Mouse (Mus musculus) embryonic facial prominence, embryonic 11.5 days (tissue): ENCODE measurements around the gene Zfp820. TPM values are rescaled to one million over a fixed set of nuclear protein-coding genes. Genes with fewer than 3 reads are reported as not detected.
A peak's percentile ranks its signal among the peaks of the same experiment; 100 is the strongest.
"Not testable (repeated sequence)": the region's sequence is repeated elsewhere in the genome, so short reads cannot be mapped to it uniquely, and the experiment has no call there.

Experiments used
- ATAC-seq: fragments of 200-750 bp; cut with Nextera tagmentation; replicated peaks from 2 replicates; pipeline ENCODE4 v1.8.0; 2017; ENCODE audit warnings: low read depth; ENCODE audit not compliant: insufficient number of reproducible peaks, low FRiP score, low TSS enrichment
- DNase-seq: peaks from one replicate; pipeline ENCODE4 v3.0.0-alpha.2; 2015; ENCODE audit warnings: low spot score
- H3K27ac ChIP-seq: fragments of 300-500 bp; sonication (generic); replicated peaks from 2 replicates; pipeline ENCODE4 v1.5.1; 2014; ENCODE audit warnings: mild to moderate bottlenecking, low read depth, low read length, control low read depth
- H3K27me3 ChIP-seq: fragments of 300-500 bp; sonication (generic); 2 replicates; pipeline ENCODE4 v1.6.1; 2014; ENCODE audit warnings: mild to moderate bottlenecking, low read length, moderate library complexity, mixed read lengths; ENCODE audit not compliant: control insufficient read depth, insufficient read depth
- H3K36me3 ChIP-seq: fragments of 300-500 bp; sonication (generic); replicated peaks from 2 replicates; pipeline ENCODE4 v1.6.1; 2014; ENCODE audit warnings: low read depth, mild to moderate bottlenecking, low read length, moderate library complexity, mixed read lengths; ENCODE audit not compliant: control insufficient read depth, insufficient read depth
- H3K4me1 ChIP-seq: fragments of 300-500 bp; sonication (generic); 2 replicates; pipeline ENCODE4 v1.6.1; 2014; ENCODE audit warnings: low read length, mixed read lengths; ENCODE audit not compliant: control insufficient read depth, insufficient read depth
- H3K4me2 ChIP-seq: fragments of 300-500 bp; sonication (generic); 2 replicates; pipeline ENCODE4 v1.6.1; 2014; ENCODE audit warnings: low read depth, mild to moderate bottlenecking, control low read depth, low read length, moderate library complexity
- H3K4me3 ChIP-seq: fragments of 300-500 bp; sonication (generic); 2 replicates; pipeline ENCODE4 v1.5.1; 2014; ENCODE audit warnings: low read depth, low read length, control low read depth
- H3K9ac ChIP-seq: fragments of 300-500 bp; sonication (generic); replicated peaks from 2 replicates; pipeline ENCODE4 v1.6.1; 2014; ENCODE audit warnings: mild to moderate bottlenecking, control low read depth, low read length
- H3K9me3 ChIP-seq: fragments of 300-500 bp; sonication (generic); replicated peaks from 2 replicates; pipeline ENCODE4 v1.6.1; 2016; ENCODE audit warnings: mild to moderate bottlenecking, low read length, inconsistent platforms, mixed read lengths; ENCODE audit not compliant: control insufficient read depth
- WGBS: fragments of 180-500 bp; shearing (Covaris S2); extraction: QIAGEN DNeasy Blood & Tissue Kit; methylation state at CpG from one replicate; pipeline ENCODE4 v1.1.7; 2014; 5-methylcytosine and 5-hydroxymethylcytosine counted together
- polyA plus RNA-seq: library from polyadenylated mRNA; unstranded; fragments of >200 nt; fragmentation: Nextera tagmentation; extraction: Ambion mirVana; gene quantifications from 2 replicates; pipeline ENCODE4 v1.2.1, GENCODE M21; 2014

Gene Zfp820
- 10.2 and 12.0 TPM in 2 replicates for polyA plus RNA-seq

GRCm38 (mm10) chr17:21845545-21846321, at the start of gene Zfp820:
Gene Zfp820 (minus strand): TSS chr17:21845772.
- WGBS, result 3% methylated on average over 22 of the region's 22 CpGs
- Histone ChIP-seq H3K4me1 (no peaks in the 10 kb centered on the region), H3K9ac (peak within 1 kb of the TSS; percentile 80), H3K36me3 (no peaks in the 10 kb centered on the region), H3K27me3 (no peaks in the 10 kb centered on the region), H3K27ac (no peak within 1 kb of the TSS), H3K4me3 (peak within 1 kb of the TSS; percentile 65), H3K4me2 (peak within 1 kb of the TSS; percentile 53), H3K9me3 (no peaks in the 10 kb centered on the region)
- DNase-seq (peak; percentile 97), ATAC-seq (peak; percentile 100)

- Histone ChIP-seq H3K4me2 (no peak overlapping the region), H3K9ac (no peak overlapping the region), H3K9me3 (no peaks in the 10 kb centered on the region; the same call in 1 of the 2 replicates), H3K27ac (no peak overlapping the region), H3K4me1 (no peaks in the 10 kb centered on the region), H3K27me3 (no peaks in the 10 kb centered on the region), H3K4me3 (no peak overlapping the region), H3K36me3 (no peaks in the 10 kb centered on the region)
- DNase-seq (no peak), ATAC-seq (no peak)
- WGBS, result 87% methylated on average over 1 of the region's 1 CpGs
Observed at GRCm38 (mm10) chr17:21871256-21871655, 25.7 kb upstream of the Zfp820 start.

DNA sequence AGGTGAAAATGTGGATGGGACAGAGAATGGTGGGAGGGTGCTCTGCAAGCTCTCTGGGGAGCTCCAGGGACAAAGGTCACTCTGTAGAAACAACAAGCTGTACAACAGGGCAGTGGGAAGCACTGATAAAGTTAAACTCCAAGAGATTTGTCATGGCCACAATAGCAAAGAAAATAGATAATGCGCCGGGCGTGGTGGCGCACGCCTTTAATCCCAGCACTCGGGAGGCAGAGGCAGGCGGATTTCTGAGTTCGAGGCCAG, 680 bp upstream of the Zfp820 start:
- not testable (repeated sequence) for ATAC-seq, H3K27ac ChIP-seq, H3K36me3 ChIP-seq, H3K27me3 ChIP-seq, H3K4me2 ChIP-seq, H3K4me1 ChIP-seq, H3K4me3 ChIP-seq, H3K9ac ChIP-seq, H3K9me3 ChIP-seq, DNase-seq
- 95% methylated on average over 6 of the region's 8 CpGs for WGBS

DNA sequence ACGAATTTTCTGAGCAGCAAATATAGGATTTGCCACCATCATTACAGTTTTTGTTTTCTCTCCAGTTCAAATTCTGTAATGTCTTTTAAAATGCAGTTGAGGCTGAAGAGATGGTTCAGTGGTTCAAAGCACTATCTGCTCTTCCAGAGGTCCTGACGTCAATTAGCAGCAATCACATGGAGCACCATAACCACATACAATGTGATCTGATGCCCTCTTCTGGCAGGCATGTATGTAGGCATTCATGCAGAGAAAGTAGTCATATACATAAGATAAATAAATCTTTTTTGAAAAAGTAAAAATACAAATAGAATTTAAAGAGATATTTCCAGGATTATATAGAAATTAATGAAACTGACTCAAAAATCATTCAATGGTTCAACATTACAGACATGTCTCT, 7.1 kb downstream of the Zfp820 start:
- WGBS, result 67% methylated on average over 2 of the region's 2 CpGs
- no peak for ATAC-seq
- Histone ChIP-seq H3K9ac (no peak overlapping the region), H3K36me3 (no peaks in the 10 kb centered on the region), H3K27ac (no peak overlapping the region), H3K4me1 (no peaks in the 10 kb centered on the region), H3K4me3 (no peak overlapping the region), H3K4me2 (no peak overlapping the region), H3K9me3 (no peaks in the 10 kb centered on the region), H3K27me3 (no peaks in the 10 kb centered on the region)
- no peak for DNase-seq

GRCm38 (mm10) chr17:21801373-21801772, 44.2 kb downstream of the Zfp820 start:
- 47% methylated on average over 17 of the region's 19 CpGs for WGBS
- DNase-seq, result peak; percentile 48

DNA sequence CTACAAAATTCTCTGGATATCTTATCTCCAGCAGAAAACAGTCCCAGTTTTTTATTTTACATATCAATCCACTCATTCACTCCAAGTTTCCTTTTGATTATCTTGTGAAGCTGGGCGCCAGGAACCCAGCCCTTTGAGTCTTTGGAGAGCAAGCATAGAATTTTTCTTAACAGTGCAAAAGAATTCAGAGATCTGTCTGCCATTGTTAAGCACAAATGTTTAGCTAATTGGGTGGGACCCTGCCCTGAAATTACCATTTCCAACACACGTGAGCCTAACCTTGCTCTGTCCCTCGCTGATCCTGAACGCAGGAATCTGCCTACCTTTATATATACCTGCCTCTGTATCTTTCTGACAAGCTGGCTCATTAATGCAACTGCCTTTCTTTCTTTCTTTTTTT, 53.3 kb downstream of the Zfp820 start:
- 80% methylated on average over 4 of the region's 4 CpGs for whole genome bisulfite sequencing
- Histone ChIP-seq H3K27me3 (no peaks in the 10 kb centered on the region), H3K9me3 (no peaks in the 10 kb centered on the region), H3K27ac (no peak overlapping the region), H3K9ac (no peak overlapping the region), H3K4me3 (no peak overlapping the region), H3K4me1 (no peaks in the 10 kb centered on the region), H3K36me3 (no peaks in the 10 kb centered on the region), H3K4me2 (no peak overlapping the region)
- DNase-seq (no peak), ATAC-seq (no peak)

More at GRCm38 (mm10) chr17:21801373-21801772, 44.2 kb downstream of the Zfp820 start:
- not testable (repeated sequence) for H3K4me2 ChIP-seq, H3K9me3 ChIP-seq, H3K27me3 ChIP-seq, ATAC-seq, H3K4me3 ChIP-seq, H3K9ac ChIP-seq, H3K27ac ChIP-seq, H3K36me3 ChIP-seq, H3K4me1 ChIP-seq

- Histone ChIP-seq H3K4me1 (no peaks in the 10 kb centered on the region), H3K4me2 (no peak overlapping the region), H3K4me3 (no peak overlapping the region), H3K27ac (no peak overlapping the region), H3K36me3 (no peaks in the 10 kb centered on the region), H3K9ac (no peak overlapping the region), H3K27me3 (no peaks in the 10 kb centered on the region), H3K9me3 (no peaks in the 10 kb centered on the region)
- DNase-seq, result no peak
- ATAC-seq, result no peak
- WGBS, result 87% methylated on average over 2 of the region's 2 CpGs
Observed at GRCm38 (mm10) chr17:21770336-21770735, 75.2 kb downstream of the Zfp820 start.
